Mouse (Mus musculus): ENCODE results near the gene Faf2.

- TF ChIP-seq POLR2A (IDR thresholded peaks at IDR 0.05; ENCODE audit: insufficient read depth, low read depth, low read length) (no peak), CTCF (IDR thresholded peaks at IDR 0.05) (no peak)
These were observed 65.5 kb downstream of the Faf2 start for GRCm38 (mm10) chr13:54687096-54687495.
